Mouse (Mus musculus) MEL (cell line): ENCODE results near the gene Chst14. TPM values are rescaled to one million over a fixed set of nuclear protein-coding genes. Genes with fewer than 3 reads are reported as not detected.
A peak's percentile ranks its signal among the peaks of the same experiment; 100 is the strongest.

ENCODE experiments used
- DNase-seq: peaks from one replicate; pipeline ENCODE4 v3.0.0; 2011; ENCODE audit warnings: low read depth, low spot score
- H3K27ac ChIP-seq: 2 replicates; pipeline ENCODE4 v1.5.1; 2012; ENCODE audit warnings: low read depth, mild to moderate bottlenecking, control low read depth, low read length, moderate library complexity; ENCODE audit not compliant: control insufficient read depth
- H3K27me3 ChIP-seq, 2 experiments: fragments of 150-350 bp in 1 of 2; sonication (generic) in 1 of 2; 2 replicates each; pipeline ENCODE4 v1.6.1; 2012; ENCODE audit warnings: low read length in 2 of 2, mild to moderate bottlenecking in 2 of 2, improper control_type of control experiment in 1 of 2, moderate library complexity in 1 of 2; ENCODE audit not compliant: insufficient read depth in 2 of 2, control insufficient read depth in 1 of 2
- H3K36me3 ChIP-seq, 2 experiments: 2 replicates each; pipeline ENCODE4 v1.6.1; 2012 to 2014; ENCODE audit warnings: low read length in 2 of 2, improper control_type of control experiment in 1 of 2, inconsistent platforms in 1 of 2, mild to moderate bottlenecking in 1 of 2; ENCODE audit not compliant: insufficient read depth in 2 of 2, control insufficient read depth in 1 of 2
- H3K4me1 ChIP-seq, 2 experiments: fragments of 150-350 bp in 1 of 2; sonication (generic) in 1 of 2; 2 replicates each; pipeline ENCODE4 v1.6.1; 2012; ENCODE audit warnings: low read length in 2 of 2, improper control_type of control experiment in 1 of 2, mild to moderate bottlenecking in 1 of 2; ENCODE audit not compliant: insufficient read depth in 2 of 2, control insufficient read depth in 1 of 2
- H3K4me3 ChIP-seq, 2 experiments: fragments of 150-350 bp in 1 of 2; sonication (generic) in 1 of 2; 2 replicates each; pipeline ENCODE4 v1.5.1; 2012; ENCODE audit warnings: low read depth in 2 of 2, low read length in 2 of 2, mild to moderate bottlenecking in 2 of 2, moderate library complexity in 2 of 2, control low read depth in 1 of 2, improper control_type of control experiment in 1 of 2; ENCODE audit not compliant: control insufficient read depth in 1 of 2, insufficient read depth in 1 of 2
- H3K79me2 ChIP-seq: 2 replicates; pipeline ENCODE4 v1.6.1; 2012; ENCODE audit warnings: mild to moderate bottlenecking, low read length, moderate library complexity; ENCODE audit not compliant: control insufficient read depth, poor library complexity, insufficient read depth
- H3K9ac ChIP-seq: 2 replicates; pipeline ENCODE4 v1.6.1; 2012; ENCODE audit warnings: low read depth, mild to moderate bottlenecking, control low read depth, low read length, moderate library complexity; ENCODE audit not compliant: control insufficient read depth, poor library complexity, severe bottlenecking
- H3K9me3 ChIP-seq: fragments of 150-350 bp; sonication (generic); replicated peaks from 2 replicates; pipeline ENCODE4 v1.6.1; 2012; ENCODE audit warnings: mild to moderate bottlenecking, low read length, improper control_type of control experiment, moderate library complexity; ENCODE audit not compliant: insufficient read depth
- BHLHE40 ChIP-seq: IDR thresholded peaks from 2 replicates; pipeline ENCODE4 v1.6.1; 2012; ENCODE audit warnings: low read depth, mild to moderate bottlenecking, inconsistent platforms, low read length, improper control_type of control experiment, borderline replicate concordance
- CHD1 ChIP-seq: IDR thresholded peaks from 2 replicates; pipeline ENCODE4 v1.6.1; 2012; ENCODE audit warnings: low read depth, mild to moderate bottlenecking, inconsistent platforms, low read length, improper control_type of control experiment
- EP300 ChIP-seq, 2 experiments: IDR thresholded peaks; 2 replicates each; pipeline ENCODE4 v1.6.1; 2011; ENCODE audit warnings: improper control_type of control experiment in 2 of 2, low read length in 2 of 2, low read depth in 1 of 2, mild to moderate bottlenecking in 1 of 2
- GABPA ChIP-seq: IDR thresholded peaks from 2 replicates; pipeline ENCODE4 v1.6.1; 2012; ENCODE audit warnings: low read depth, mild to moderate bottlenecking, inconsistent platforms, low read length, improper control_type of control experiment, moderate library complexity
- HCFC1 ChIP-seq: IDR thresholded peaks from 2 replicates; pipeline ENCODE4 v1.6.1; 2012; ENCODE audit warnings: low read depth, mild to moderate bottlenecking, inconsistent platforms, low read length, improper control_type of control experiment, moderate library complexity
- MAFK ChIP-seq: IDR thresholded peaks from 2 replicates; pipeline ENCODE4 v1.6.1; 2011; ENCODE audit warnings: low read depth, mild to moderate bottlenecking, low read length, improper control_type of control experiment, borderline replicate concordance
- MAX ChIP-seq: IDR thresholded peaks from 2 replicates; pipeline ENCODE4 v1.6.1; 2011; ENCODE audit warnings: low read length, improper control_type of control experiment
- MEF2A ChIP-seq: IDR thresholded peaks from 2 replicates; pipeline ENCODE4 v1.6.1; 2014; ENCODE audit warnings: low read depth, mild to moderate bottlenecking, inconsistent platforms, low read length, improper control_type of control experiment; ENCODE audit not compliant: poor library complexity, insufficient replicate concordance, severe bottlenecking; ENCODE audit errors: extremely low read depth
- MYB ChIP-seq: IDR thresholded peaks from 2 replicates; pipeline ENCODE4 v1.6.1; 2011; ENCODE audit warnings: mild to moderate bottlenecking, low read depth, low read length, improper control_type of control experiment
- POLR2AphosphoS5 ChIP-seq: IDR thresholded peaks from 2 replicates; pipeline ENCODE4 v1.6.1; 2012; ENCODE audit warnings: low read depth, borderline replicate concordance, mild to moderate bottlenecking, inconsistent platforms, low read length, moderate library complexity, mixed read lengths
- RCOR1 ChIP-seq: IDR thresholded peaks from 2 replicates; pipeline ENCODE4 v1.6.1; 2012; ENCODE audit warnings: low read depth, mild to moderate bottlenecking, inconsistent platforms, low read length, improper control_type of control experiment
- SMC3 ChIP-seq: IDR thresholded peaks from 2 replicates; pipeline ENCODE4 v1.6.1; 2011; ENCODE audit warnings: low read depth, low read length, improper control_type of control experiment
- UBTF ChIP-seq: IDR thresholded peaks from 2 replicates; pipeline ENCODE4 v1.6.1; 2012; ENCODE audit warnings: low read depth, mild to moderate bottlenecking, inconsistent platforms, low read length, improper control_type of control experiment, moderate library complexity, borderline replicate concordance; ENCODE audit not compliant: insufficient read depth
- USF1 ChIP-seq: IDR thresholded peaks from 2 replicates; pipeline ENCODE4 v1.6.1; 2014; ENCODE audit warnings: low read depth, mild to moderate bottlenecking, inconsistent platforms, low read length, improper control_type of control experiment, moderate library complexity
- ZMIZ1 ChIP-seq: IDR thresholded peaks from 2 replicates; pipeline ENCODE4 v1.6.1; 2012; ENCODE audit warnings: low read depth, mild to moderate bottlenecking, inconsistent platforms, low read length, improper control_type of control experiment, moderate library complexity
- polyA plus RNA-seq, 2 experiments: library from polyadenylated mRNA; stranded (reverse) in 1 of 2; unstranded in 1 of 2; fragments of >175 nt in 1 of 2; fragments of >200 nt in 1 of 2; gene quantifications; 2 replicates each; pipeline versions ENCODE4 v1.2.1 to v1.2.4; 2012; ENCODE audit warnings: low replicate concordance in 2 of 2, low read depth in 1 of 2; ENCODE audit not compliant: insufficient read length in 2 of 2, insufficient read depth in 1 of 2, missing spikeins in 1 of 2
- total RNA-seq: library from RNA; depleted of rRNA; stranded (reverse); fragments of 300-350 nt; gene quantifications from 2 replicates; pipeline ENCODE4 v1.2.3, GENCODE M21; 2012

The Chst14 gene
- total and polyA plus RNA-seq, 3 experiments, result 2.2 to 5.0 TPM; not detected in 1

DNA sequence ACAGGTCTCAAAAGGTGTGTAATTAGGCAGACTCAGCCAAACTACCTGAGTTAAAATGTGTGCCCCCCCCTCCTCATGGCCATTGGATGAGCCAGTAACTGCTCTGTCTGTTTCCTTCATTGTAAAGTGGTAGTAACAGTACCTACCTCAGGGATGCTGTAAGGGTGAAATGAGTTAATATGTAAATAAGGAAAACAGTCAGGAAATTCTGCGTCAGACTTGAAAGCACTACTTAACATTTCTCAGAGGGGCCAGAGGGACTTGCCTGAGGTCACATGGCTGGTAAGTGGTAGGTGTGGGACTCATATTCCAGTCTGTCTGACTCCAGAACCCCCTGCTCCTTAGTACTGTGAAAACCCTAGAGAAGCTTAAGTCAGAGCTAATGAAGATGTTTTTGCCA lies 7.8 kb upstream of the Chst14 start:
- no peak for DNase-seq
- H3K4me1 ChIP-seq, result no peaks in the 10 kb centered on the region
- H3K27me3 ChIP-seq, result no peaks in the 10 kb centered on the region
- TF ChIP-seq BHLHE40, result no peak
- TF ChIP-seq ZMIZ1, result no peak
- TF ChIP-seq GABPA, result no peak
- no peak for TF ChIP-seq UBTF
- no peak for TF ChIP-seq MYB
- no peak for TF ChIP-seq RCOR1
- TF ChIP-seq CHD1, result no peak
- TF ChIP-seq USF1, result no peak
- TF ChIP-seq MEF2A, result no peak
- H3K36me3 ChIP-seq, result peaks cover 0 to 2% of the 10 kb centered on the region in 2 experiments; a peak in 2 of 4 replicates
- H3K79me2 ChIP-seq, result peaks cover 1% of the 10 kb centered on the region; the same call in 1 of the 2 replicates
- no peak overlapping the region for H3K27ac ChIP-seq
- no peak overlapping the region for H3K9ac ChIP-seq
- H3K4me3 ChIP-seq, result no peak overlapping the region
- no peaks in the 10 kb centered on the region for H3K9me3 ChIP-seq

DNA sequence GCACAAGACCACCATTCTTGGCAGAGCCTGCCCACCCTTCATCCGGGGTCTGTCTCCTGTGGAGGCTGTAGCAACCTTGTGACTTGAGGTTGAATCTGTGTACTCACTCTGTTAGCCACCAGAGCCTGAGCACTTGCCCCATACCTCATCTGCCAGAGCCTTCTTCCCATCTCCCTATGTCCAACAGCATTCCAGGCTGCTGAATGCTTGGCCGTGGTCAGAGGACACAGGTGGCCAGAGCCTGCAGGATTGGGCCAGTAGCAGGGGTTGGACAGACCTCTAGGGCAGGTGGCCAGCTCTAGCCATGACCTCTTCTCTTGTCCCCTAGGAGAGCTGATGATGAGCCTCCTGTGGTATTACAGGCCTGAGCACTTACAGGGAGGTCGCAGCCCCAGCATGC lies 5.9 kb upstream of the Chst14 start:
- Histone ChIP-seq H3K4me3 (no peak overlapping the region), H3K9me3 (no peaks in the 10 kb centered on the region), H3K9ac (no peak overlapping the region), H3K27me3 (no peaks in the 10 kb centered on the region), H3K36me3 (peaks cover 0 to 2% of the 10 kb centered on the region in 2 experiments; a peak in 2 of 4 replicates), H3K27ac (no peak overlapping the region), H3K79me2 (no peaks in the 10 kb centered on the region), H3K4me1 (no peaks in the 10 kb centered on the region)
- no peak for DNase-seq
- TF ChIP-seq HCFC1 (no peak), SMC3 (no peak), EP300 (IDR thresholded peaks at IDR 0.05; ENCODE audit: low read depth in 1 of 2, low read length in 2 of 2) (no peak), UBTF (no peak)

GRCm38 (mm10) chr2:118925952-118926351 lies 344 bp upstream of the Chst14 start:
- Histone ChIP-seq H3K27ac (no peak overlapping the region), H3K79me2 (peaks cover 6% of the 10 kb centered on the region; the same call in 1 of the 2 replicates)
- TF ChIP-seq POLR2AphosphoS5 (no peak), MAX (peak; percentile 13; the same call in 1 of the 2 replicates), MAFK (no peak)
- TF ChIP-seq, all 39 proteins: peak for 1
- Histone ChIP-seq H3K4me3 (peak overlapping the region; percentile 66 to 97), H3K27me3 (no peaks in the 10 kb centered on the region), H3K9me3 (no peaks in the 10 kb centered on the region), H3K36me3 (no peaks in the 10 kb centered on the region; a peak in 1 of 4 replicates), H3K9ac (peak overlapping the region; percentile 51), H3K4me1 (peaks cover 0 to 12% of the 10 kb centered on the region in 2 experiments; a peak in 2 of 4 replicates)
- DNase-seq, result peak; percentile 43
